Mouse (Mus musculus) kidney, embryonic 14.5 days (tissue): Measurements from ENCODE around the gene Ankrd44. TPM values are rescaled to one million over a fixed set of nuclear protein-coding genes. Genes with fewer than 3 reads are reported as not detected.
"Not testable (repeated sequence)": the region's sequence is repeated elsewhere in the genome, so short reads cannot be mapped to it uniquely, and the experiment has no call there.

Source experiments
- ATAC-seq: fragments of 200-750 bp; cut with Nextera tagmentation; 2 replicates; pipeline ENCODE4 v1.8.0; 2017; ENCODE audit warnings: moderate number of reproducible peaks, mild to moderate bottlenecking, moderate TSS enrichment, moderate library complexity; ENCODE audit not compliant: low FRiP score, low TSS enrichment
- H3K27ac ChIP-seq: fragments of 300-500 bp; sonication (generic); 2 replicates; pipeline ENCODE4 v1.5.1; 2014; ENCODE audit warnings: low read depth, mild to moderate bottlenecking, low read length, moderate library complexity, mixed read lengths
- H3K27me3 ChIP-seq: fragments of 300-500 bp; sonication (generic); 2 replicates; pipeline ENCODE4 v1.6.1; 2014; ENCODE audit warnings: mild to moderate bottlenecking, low read length; ENCODE audit not compliant: control insufficient read depth, insufficient read depth
- H3K36me3 ChIP-seq: fragments of 300-500 bp; sonication (generic); 2 replicates; pipeline ENCODE4 v1.6.1; 2014; ENCODE audit warnings: low read length, mixed read lengths; ENCODE audit not compliant: control insufficient read depth, insufficient read depth
- H3K4me1 ChIP-seq: fragments of 300-500 bp; sonication (generic); 2 replicates; pipeline ENCODE4 v1.6.1; 2014; ENCODE audit warnings: low read length, mixed read lengths; ENCODE audit not compliant: control insufficient read depth, insufficient read depth
- H3K4me2 ChIP-seq: fragments of 300-500 bp; sonication (generic); replicated peaks from 2 replicates; pipeline ENCODE4 v1.6.1; 2014; ENCODE audit warnings: low read depth, mild to moderate bottlenecking, low read length
- H3K4me3 ChIP-seq: fragments of 300-500 bp; sonication (generic); 2 replicates; pipeline ENCODE4 v1.5.1; 2014; ENCODE audit warnings: mild to moderate bottlenecking, low read length
- H3K9ac ChIP-seq: fragments of 300-500 bp; sonication (generic); 2 replicates; pipeline ENCODE4 v1.6.1; 2014; ENCODE audit warnings: low read depth, mild to moderate bottlenecking, low read length, moderate library complexity
- H3K9me3 ChIP-seq: fragments of 300-500 bp; sonication (generic); 2 replicates; pipeline ENCODE4 v1.6.1; 2016; ENCODE audit warnings: low read length; ENCODE audit not compliant: control insufficient read depth
- WGBS: fragments of 180-500 bp; shearing (Covaris S2); extraction: QIAGEN DNeasy Blood & Tissue Kit; methylation state at CpG from one replicate; pipeline ENCODE4 v1.1.7; 2014; 5-methylcytosine and 5-hydroxymethylcytosine counted together
- polyA plus RNA-seq: library from polyadenylated mRNA; unstranded; fragments of >200 nt; fragmentation: Nextera tagmentation; extraction: Ambion mirVana; gene quantifications from 2 replicates; pipeline ENCODE4 v1.2.1, GENCODE M21; 2014

Gene Ankrd44
- polyA plus RNA-seq: 5.3 and 9.0 TPM in 2 replicates

- 1% methylated on average over 65 of the region's 94 CpGs for WGBS
- Histone ChIP-seq H3K9ac (peak within 1 kb of the TSS; percentile 81), H3K4me3 (peak within 1 kb of the TSS; percentile 75), H3K4me1 (0 out of 2 replicates have a peak, but pooled peaks cover 3% of the 10 kb centered on the region), H3K27me3 (no peaks in the 10 kb centered on the region), H3K9me3 (no peaks in the 10 kb centered on the region), H3K36me3 (no peaks in the 10 kb centered on the region), H3K27ac (no peak within 1 kb of the TSS), H3K4me2 (peak within 1 kb of the TSS; percentile 58)
- peak; percentile 93 for ATAC-seq
These were observed at the start of gene Ankrd44 for GRCm38 (mm10) chr1:54925971-54926771. TSS of gene Ankrd44 (minus strand) at chr1:54926387.

- Histone ChIP-seq H3K27ac (no peak overlapping the region), H3K4me2 (no peak overlapping the region), H3K4me1 (no peaks in the 10 kb centered on the region), H3K9me3 (0 out of 2 replicates have a peak, but pooled peaks cover 7% of the 10 kb centered on the region), H3K4me3 (no peak overlapping the region), H3K27me3 (no peaks in the 10 kb centered on the region), H3K9ac (no peak overlapping the region), H3K36me3 (no peaks in the 10 kb centered on the region)
- no peak for ATAC-seq
- WGBS: 89% methylated on average over 5 of the region's 5 CpGs
These were observed 45.7 kb upstream of the Ankrd44 start for GRCm38 (mm10) chr1:54971687-54972404.

- ATAC-seq: no peak
- Histone ChIP-seq H3K9me3 (0 out of 2 replicates have a peak, but pooled peaks cover 3% of the 10 kb centered on the region), H3K4me2 (no peak overlapping the region), H3K27me3 (no peaks in the 10 kb centered on the region), H3K4me3 (no peak overlapping the region), H3K4me1 (no peaks in the 10 kb centered on the region), H3K36me3 (no peaks in the 10 kb centered on the region), H3K9ac (no peak overlapping the region), H3K27ac (no peak overlapping the region)
- WGBS: 88% methylated on average over 3 of the region's 3 CpGs
These were observed 40.7 kb upstream of the Ankrd44 start for GRCm38 (mm10) chr1:54966858-54967257.

GRCm38 (mm10) chr1:54965159-54965995 is 39.2 kb upstream of the Ankrd44 start:
- Histone ChIP-seq H3K27ac (no peak overlapping the region), H3K4me2 (no peak overlapping the region), H3K27me3 (no peaks in the 10 kb centered on the region), H3K4me1 (no peaks in the 10 kb centered on the region), H3K36me3 (no peaks in the 10 kb centered on the region), H3K9ac (no peak overlapping the region), H3K9me3 (0 out of 2 replicates have a peak, but pooled peaks cover 3% of the 10 kb centered on the region), H3K4me3 (no peak overlapping the region)
- 0 out of 2 replicates have a peak, but pooled peaks have one; percentile 16 for ATAC-seq
- 65% methylated on average over 11 of the region's 11 CpGs for WGBS

DNA sequence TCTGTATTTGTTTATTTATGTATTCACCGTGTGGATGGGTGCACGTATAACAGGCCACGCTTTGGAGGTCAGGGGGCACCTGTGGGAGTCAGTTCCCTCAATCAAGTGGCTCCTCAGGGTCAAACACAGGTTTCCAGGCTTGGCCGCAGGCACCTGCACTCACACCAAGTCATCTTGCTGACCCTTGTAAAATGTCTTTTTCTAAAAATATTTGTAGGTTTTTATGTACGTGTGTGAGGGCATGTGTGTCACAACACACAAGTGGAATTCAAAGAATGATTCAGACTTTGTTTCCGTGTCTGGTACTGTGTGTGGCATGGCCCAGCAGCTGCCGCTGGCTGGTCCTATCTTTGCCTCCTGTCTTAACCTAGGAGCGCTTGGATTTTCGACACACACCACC is 35.5 kb upstream of the Ankrd44 start:
- Histone ChIP-seq H3K27ac (no peak overlapping the region), H3K9me3 (no peaks in the 10 kb centered on the region), H3K9ac (no peak overlapping the region), H3K4me3 (no peak overlapping the region), H3K27me3 (no peaks in the 10 kb centered on the region), H3K36me3 (no peaks in the 10 kb centered on the region), H3K4me1 (no peaks in the 10 kb centered on the region), H3K4me2 (no peak overlapping the region)
- WGBS: 68% methylated on average over 9 of the region's 9 CpGs
- no peak for ATAC-seq

- Histone ChIP-seq H3K4me2 (no peak overlapping the region), H3K36me3 (no peaks in the 10 kb centered on the region), H3K9ac (no peak overlapping the region), H3K27me3 (no peaks in the 10 kb centered on the region), H3K4me1 (no peaks in the 10 kb centered on the region), H3K9me3 (no peaks in the 10 kb centered on the region), H3K4me3 (no peak overlapping the region), H3K27ac (no peak overlapping the region)
- no peak for ATAC-seq
- WGBS: 61% methylated on average over 9 of the region's 9 CpGs
These were observed 34.5 kb upstream of the Ankrd44 start for GRCm38 (mm10) chr1:54960613-54961165.

DNA sequence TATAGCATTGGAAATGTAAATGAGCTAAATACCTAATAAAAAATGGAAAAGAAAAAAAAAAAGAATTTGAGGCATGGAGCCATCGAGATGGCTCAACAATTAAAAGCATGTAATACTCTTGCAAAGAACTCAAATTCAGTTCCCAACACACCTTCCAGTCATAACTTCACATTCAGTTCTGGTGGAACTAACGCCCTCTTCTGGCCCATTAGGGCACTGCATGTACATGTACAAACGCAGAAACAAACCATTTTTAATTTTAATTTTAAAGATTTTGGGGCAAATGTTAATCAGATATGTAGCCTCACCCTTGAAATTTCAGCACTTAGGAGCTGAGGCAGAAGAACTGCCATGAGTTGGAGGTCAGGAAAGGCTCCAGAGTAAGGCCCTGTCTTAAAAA is 32.3 kb upstream of the Ankrd44 start:
- no peaks in the 10 kb centered on the region for H3K4me1 ChIP-seq
- H3K27ac ChIP-seq: no peak overlapping the region
- no peak overlapping the region for H3K4me3 ChIP-seq
- no peak overlapping the region for H3K4me2 ChIP-seq
- no peaks in the 10 kb centered on the region for H3K27me3 ChIP-seq
- no peaks in the 10 kb centered on the region for H3K9me3 ChIP-seq
- H3K9ac ChIP-seq: no peak overlapping the region
- 74% methylated on average over 3 of the region's 3 CpGs for WGBS
- no peak for ATAC-seq
- H3K36me3 ChIP-seq: no peaks in the 10 kb centered on the region

- not testable (repeated sequence) for H3K4me1 ChIP-seq, H3K9me3 ChIP-seq, H3K36me3 ChIP-seq, H3K4me3 ChIP-seq, H3K9ac ChIP-seq, H3K27me3 ChIP-seq, ATAC-seq, H3K4me2 ChIP-seq, H3K27ac ChIP-seq
- WGBS: 95% methylated on average over 9 of the region's 14 CpGs
These were observed 30.8 kb upstream of the Ankrd44 start for GRCm38 (mm10) chr1:54956995-54957394.
